ENCODE assay signal across 8 mouse cellular contexts in genomic region chr15:80014321-80015210, GRCm38 (mm10). TPM values are rescaled to one million over a fixed set of nuclear protein-coding genes. Genes with fewer than 3 reads are reported as not detected.
A peak's percentile ranks its signal among the peaks of the same experiment; 100 is the strongest.
DNase-seq lines count a peak whose midpoint lies in the region; ATAC-seq lines count a peak whose summit lies in the region.

Gene Pdgfb (minus strand): TSS chr15:80014977.

- peak within 1 kb of the TSS; percentile 52 for H3K4me3 ChIP-seq in hindbrain, embryonic 11.5 days (ENCODE audit: low read depth, low read length)

- H3K9ac ChIP-seq in hindbrain, embryonic 11.5 days (ENCODE audit: low read depth, low read length) = peak within 1 kb of the TSS; percentile 33; the same call in 1 of the 2 replicates

- DNase-seq in Muller cell, postnatal 12 days (ENCODE audit: inconsistent ontology term) = peak; percentile 74
- DNase-seq in cerebellum, adult 18-20 months = peak; percentile 38 to 70
- DNase-seq in frontal cortex, postnatal 25 days (ENCODE audit: low spot score in 2 of 2) = peak; percentile 46 to 47
- DNase-seq in hindbrain, embryonic 11.5 days (ENCODE audit: low spot score) = peak; percentile 53
- DNase-seq in layer of hippocampus, postnatal 14 days (ENCODE audit: low spot score in 2 of 2) = peak; percentile 58 to 59
- DNase-seq in lung, postnatal 10 days = peak; percentile 89
- DNase-seq in right cerebral cortex, postnatal 10 days (ENCODE audit: low spot score in 2 of 2) = peak; percentile 75

- under 1% methylated on average over 58 of the region's 60 CpGs for WGBS in hindbrain, embryonic 11.5 days

- H3K27me3 ChIP-seq in hindbrain, embryonic 11.5 days (ENCODE audit: control insufficient read depth, insufficient read depth, low read length) = peaks cover 61% of the 10 kb centered on the region

- no peaks in the 10 kb centered on the region for H3K36me3 ChIP-seq in hindbrain, embryonic 11.5 days (ENCODE audit: control insufficient read depth, insufficient read depth, low read length)

- H3K27ac ChIP-seq in hindbrain, embryonic 11.5 days (ENCODE audit: low read depth, low read length) = no peak within 1 kb of the TSS

- peaks cover 18% of the 10 kb centered on the region for H3K4me1 ChIP-seq in hindbrain, embryonic 11.5 days (replicated peaks; ENCODE audit: control insufficient read depth, insufficient read depth, low read length)

- no peak for ATAC-seq in hindbrain, embryonic 11.5 days (ENCODE audit: low FRiP score)
- no peak for ATAC-seq in activated CD4-positive, CD25-positive, alpha-beta regulatory T cell, adult 4 months

- peak within 1 kb of the TSS; percentile 52 for H3K4me2 ChIP-seq in hindbrain, embryonic 11.5 days (replicated peaks; ENCODE audit: low read depth, low read length)

- H3K9me3 ChIP-seq in hindbrain, embryonic 11.5 days (ENCODE audit: control insufficient read depth, low read length) = no peaks in the 10 kb centered on the region

RNA-seq across cellular contexts. Expression of gene Pdgfb, which starts in this region (rescaled TPM):
- 1.9 and 2.2 TPM in 2 replicates for polyA plus RNA-seq in hindbrain, embryonic 11.5 days (2014; fragmentation: Nextera tagmentation; extraction: Ambion mirVana)
- total RNA-seq in layer of hippocampus, postnatal 14 days (2021) = 10 to 100 TPM; 45.4 to 48.1 TPM
- 1 to 10 TPM in 1 of 2 experiments, under 1 TPM in 1; 0.68 to 1.1 TPM for polyA plus RNA-seq in activated CD4-positive, CD25-positive, alpha-beta regulatory T cell, adult 4 months (2017; shearing (Covaris generic))
